Mouse (Mus musculus): ENCODE measurements at regions not wholly inside any gene's neighbourhood (a gene's known extent, or its start where the extent isn't known, plus 50 kb on each side); places are given as distances from the start of the nearest gene placed in this dataset.

DNA sequence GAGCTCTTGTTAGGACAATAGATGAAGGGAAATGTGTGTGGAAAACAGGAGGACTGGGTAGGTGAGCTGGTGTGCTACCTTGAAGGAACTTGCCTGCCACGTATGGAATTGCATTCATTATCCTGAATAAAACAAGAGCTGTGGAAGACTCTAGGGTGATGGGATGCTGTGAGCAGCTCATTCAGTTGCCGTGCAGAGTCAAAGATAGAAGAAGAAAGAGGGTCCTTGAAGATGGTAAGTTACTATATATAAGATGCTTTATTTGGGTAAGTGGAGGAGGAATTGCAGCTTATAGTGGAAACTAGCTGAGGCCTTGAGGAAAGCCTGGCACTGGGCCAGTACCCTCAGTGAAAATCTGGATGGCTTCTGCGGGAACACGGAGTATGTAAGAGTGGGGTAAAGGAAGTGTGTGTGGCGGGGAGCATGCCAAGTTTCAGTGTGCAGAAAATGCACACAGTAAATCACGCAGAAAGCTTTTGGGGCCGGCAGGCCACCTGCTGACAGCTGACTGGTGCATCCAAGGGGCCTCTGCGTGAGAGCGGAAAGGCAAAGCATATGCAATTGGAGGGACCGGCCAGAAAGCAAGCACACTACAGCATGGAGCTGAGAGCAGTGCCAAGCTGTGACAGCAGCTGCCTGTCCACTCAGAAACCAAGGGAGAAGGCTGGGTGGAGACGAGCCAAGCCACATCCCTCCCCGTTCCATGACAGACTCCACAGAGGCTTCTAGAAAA is 149.7 kb upstream of the Vldlr start:
- Histone ChIP-seq H3K9ac (ENCODE audit: low read depth, low read length) (no peak overlapping the region), H3K36me3 (ENCODE audit: control insufficient read depth, insufficient read depth, low read length) (no peaks in the 10 kb centered on the region), H3K27me3 (replicated peaks; ENCODE audit: control insufficient read depth, insufficient read depth, low read length) (no peaks in the 10 kb centered on the region), H3K4me3 (ENCODE audit: low read length) (no peak overlapping the region), H3K27ac (ENCODE audit: low read depth, low read length) (peak overlapping the region; percentile 14; the same call in 1 of the 2 replicates), H3K4me2 (ENCODE audit: low read length) (peak overlapping the region; percentile 43), H3K9me3 (ENCODE audit: control insufficient read depth, low read length) (no peaks in the 10 kb centered on the region), H3K4me1 (ENCODE audit: control insufficient read depth, insufficient read depth, low read depth, low read length) (peaks cover 2% of the 10 kb centered on the region; the same call in 1 of the 2 replicates)
- peak; percentile 99 for ATAC-seq
- WGBS = 35% methylated on average over 12 of the region's 12 CpGs

DNA sequence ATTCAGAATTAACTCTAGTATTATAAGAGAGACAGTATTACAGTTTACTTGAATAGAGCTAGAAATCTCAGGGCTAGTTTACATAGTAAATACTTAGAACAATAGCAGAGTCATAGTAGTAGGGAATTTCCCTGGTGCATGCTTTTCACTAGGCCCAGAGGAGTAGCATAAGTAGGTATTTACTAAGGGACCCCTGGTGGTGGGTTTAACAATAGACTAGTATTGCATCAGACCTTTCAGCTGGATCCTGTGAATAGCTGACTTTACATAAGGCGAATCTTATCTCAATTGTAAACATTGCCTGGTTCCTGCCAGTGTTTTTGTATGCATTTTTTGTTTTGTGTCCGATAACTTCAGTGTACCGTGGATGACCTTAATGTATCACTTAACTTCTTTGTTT is 143.0 kb upstream of the Vldlr start:
- Histone ChIP-seq H3K9ac (ENCODE audit: low read depth, low read length) (no peak overlapping the region), H3K36me3 (ENCODE audit: control insufficient read depth, insufficient read depth, low read length) (no peaks in the 10 kb centered on the region), H3K27me3 (replicated peaks; ENCODE audit: control insufficient read depth, insufficient read depth, low read length) (no peaks in the 10 kb centered on the region), H3K9me3 (ENCODE audit: control insufficient read depth, low read length) (no peaks in the 10 kb centered on the region), H3K4me1 (ENCODE audit: control insufficient read depth, insufficient read depth, low read depth, low read length) (no peaks in the 10 kb centered on the region), H3K4me3 (ENCODE audit: low read length) (no peak overlapping the region), H3K4me2 (ENCODE audit: low read length) (no peak overlapping the region), H3K27ac (ENCODE audit: low read depth, low read length) (no peak overlapping the region)
- 71% methylated on average over 3 of the region's 3 CpGs for WGBS
- no peak for ATAC-seq

DNA sequence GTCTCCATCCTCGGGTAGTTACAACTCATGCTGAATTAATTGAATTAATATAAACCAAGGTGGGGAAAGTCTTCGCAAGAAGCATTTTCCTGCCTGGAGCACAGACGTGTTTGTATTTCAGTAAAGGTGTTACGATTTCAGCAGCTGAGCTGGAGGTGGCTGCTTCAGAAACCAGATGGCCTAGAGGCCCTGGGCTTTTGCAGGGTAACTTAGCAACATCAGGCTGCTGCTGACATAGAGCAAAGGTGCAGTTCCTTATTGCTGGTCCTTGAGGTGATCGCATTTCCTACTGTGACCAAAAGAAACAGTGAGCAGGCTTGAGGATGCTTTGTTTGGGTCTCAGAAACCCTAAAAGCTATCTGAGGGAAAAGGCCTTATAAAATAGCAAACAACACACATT is 141.3 kb upstream of the Vldlr start:
- WGBS = 80% methylated on average over 5 of the region's 5 CpGs
- H3K4me1 ChIP-seq (ENCODE audit: control insufficient read depth, insufficient read depth, low read depth, low read length) = no peaks in the 10 kb centered on the region
- H3K9me3 ChIP-seq (ENCODE audit: control insufficient read depth, low read length) = no peaks in the 10 kb centered on the region
- no peak overlapping the region for H3K9ac ChIP-seq (ENCODE audit: low read depth, low read length)
- no peaks in the 10 kb centered on the region for H3K36me3 ChIP-seq (ENCODE audit: control insufficient read depth, insufficient read depth, low read length)
- no peak overlapping the region for H3K27ac ChIP-seq (ENCODE audit: low read depth, low read length)
- ATAC-seq = no peak
- H3K4me2 ChIP-seq (ENCODE audit: low read length) = no peak overlapping the region
- H3K27me3 ChIP-seq (replicated peaks; ENCODE audit: control insufficient read depth, insufficient read depth, low read length) = no peaks in the 10 kb centered on the region
- H3K4me3 ChIP-seq (ENCODE audit: low read length) = no peak overlapping the region

DNA sequence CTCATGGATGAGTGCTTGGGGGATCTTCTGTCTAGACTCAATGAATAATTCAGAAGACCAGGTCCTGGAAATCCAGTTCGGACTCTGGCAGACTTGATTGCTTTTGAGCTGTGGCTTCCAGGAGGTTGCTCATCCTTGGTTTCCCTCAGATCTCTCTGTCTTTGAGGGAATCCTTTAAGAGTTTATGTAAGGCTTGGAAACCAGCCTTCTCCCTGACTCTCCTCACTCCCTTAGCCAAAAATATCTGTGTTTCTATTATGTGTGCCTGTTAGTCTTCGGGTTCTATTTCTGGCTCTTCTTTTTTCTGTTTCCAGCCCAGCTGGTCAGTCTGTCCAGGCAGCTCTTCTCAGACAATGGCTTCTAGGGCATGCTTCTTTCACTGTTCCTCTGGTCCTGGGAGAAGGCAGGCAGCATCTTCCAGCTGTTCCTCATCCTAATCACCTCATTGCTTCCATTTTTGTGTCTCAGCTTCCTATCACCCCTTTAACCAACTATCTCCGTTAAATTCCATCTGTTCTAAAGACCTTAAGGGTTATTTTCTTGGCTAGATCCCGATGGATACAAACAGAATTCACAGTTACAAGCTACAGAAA is 139.3 kb upstream of the Vldlr start:
- 65% methylated on average over 4 of the region's 4 CpGs for WGBS
- H3K4me3 ChIP-seq (ENCODE audit: low read length) = no peak overlapping the region
- no peaks in the 10 kb centered on the region for H3K4me1 ChIP-seq (ENCODE audit: control insufficient read depth, insufficient read depth, low read depth, low read length)
- no peaks in the 10 kb centered on the region for H3K9me3 ChIP-seq (ENCODE audit: control insufficient read depth, low read length)
- H3K4me2 ChIP-seq (ENCODE audit: low read length) = no peak overlapping the region
- H3K27ac ChIP-seq (ENCODE audit: low read depth, low read length) = no peak overlapping the region
- no peak overlapping the region for H3K9ac ChIP-seq (ENCODE audit: low read depth, low read length)
- no peaks in the 10 kb centered on the region for H3K36me3 ChIP-seq (ENCODE audit: control insufficient read depth, insufficient read depth, low read length)
- ATAC-seq = no peak
- no peaks in the 10 kb centered on the region for H3K27me3 ChIP-seq (replicated peaks; ENCODE audit: control insufficient read depth, insufficient read depth, low read length)

DNA sequence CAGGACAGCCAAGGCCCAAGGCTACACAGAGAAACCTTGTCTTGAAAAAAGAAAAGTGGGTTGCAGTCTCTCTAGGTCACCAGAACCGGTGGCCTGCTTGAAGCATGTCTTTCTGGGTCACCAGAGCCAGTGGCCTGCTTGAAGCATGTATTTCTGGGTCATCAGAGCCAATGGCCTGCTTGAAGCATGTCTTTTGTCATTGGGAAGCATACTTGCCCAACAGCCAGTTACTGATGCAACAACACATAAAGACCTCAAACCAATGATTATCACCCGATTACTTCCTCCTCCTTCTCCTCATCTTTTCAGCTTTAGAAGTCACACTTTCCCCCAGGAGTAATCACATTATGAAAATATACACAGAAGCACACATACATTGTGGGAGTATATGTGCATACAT is 128.9 kb upstream of the Vldlr start:
- Histone ChIP-seq H3K4me1 (ENCODE audit: control insufficient read depth, insufficient read depth, low read depth, low read length) (no peaks in the 10 kb centered on the region), H3K36me3 (ENCODE audit: control insufficient read depth, insufficient read depth, low read length) (no peaks in the 10 kb centered on the region), H3K27me3 (replicated peaks; ENCODE audit: control insufficient read depth, insufficient read depth, low read length) (no peaks in the 10 kb centered on the region), H3K9me3 (ENCODE audit: control insufficient read depth, low read length) (peaks cover 2% of the 10 kb centered on the region), H3K27ac (ENCODE audit: low read depth, low read length) (no peak overlapping the region), H3K4me3 (ENCODE audit: low read length) (no peak overlapping the region), H3K4me2 (ENCODE audit: low read length) (no peak overlapping the region), H3K9ac (ENCODE audit: low read depth, low read length) (no peak overlapping the region)
- ATAC-seq = no peak
- 79% methylated on average over 2 of the region's 2 CpGs for WGBS

DNA sequence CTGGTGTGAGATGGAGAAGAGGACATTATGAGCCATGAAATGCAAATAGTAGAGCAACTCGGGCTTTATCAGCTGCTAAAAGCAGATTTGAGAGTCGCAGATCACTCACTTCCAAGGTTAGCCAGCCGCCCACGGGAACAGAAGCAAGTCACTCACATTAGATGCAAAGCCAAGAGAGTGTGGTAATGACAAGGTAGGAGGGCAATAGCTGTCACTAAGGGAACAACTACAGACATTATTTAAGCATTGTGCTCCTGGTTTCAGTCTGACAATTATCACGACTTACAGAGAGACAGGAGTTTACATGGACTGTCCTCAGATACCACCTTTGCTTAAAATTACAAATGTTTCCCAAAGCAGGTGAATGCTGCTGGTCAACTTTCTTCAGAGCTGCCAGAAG is 128.5 kb upstream of the Vldlr start:
- no peak for ATAC-seq

DNA sequence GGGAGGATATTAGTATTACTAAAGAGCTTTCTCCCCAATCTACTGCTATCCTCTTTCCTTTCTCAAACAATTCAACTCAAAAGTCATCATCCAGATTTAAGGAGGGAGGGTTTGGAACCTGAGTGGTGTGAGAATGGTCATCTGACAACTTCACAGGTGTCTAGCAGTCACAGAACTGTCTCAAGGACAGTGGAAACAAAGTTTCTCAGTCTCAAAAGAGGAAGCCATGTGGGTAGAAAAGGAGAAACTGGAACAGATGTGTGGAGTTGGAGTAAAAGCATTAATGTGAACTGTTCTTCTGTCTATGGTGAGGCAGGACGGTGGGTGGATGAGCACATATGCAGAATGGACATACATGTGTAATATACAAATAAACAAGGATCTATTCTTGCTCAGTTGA is 127.2 kb upstream of the Vldlr start:
- H3K9ac ChIP-seq (ENCODE audit: low read depth, low read length) = no peak overlapping the region
- peaks cover 2% of the 10 kb centered on the region for H3K9me3 ChIP-seq (ENCODE audit: control insufficient read depth, low read length)
- H3K4me1 ChIP-seq (ENCODE audit: control insufficient read depth, insufficient read depth, low read depth, low read length) = no peaks in the 10 kb centered on the region
- 100% methylated on average over 1 of the region's 1 CpGs for WGBS
- ATAC-seq = no peak
- no peak overlapping the region for H3K4me2 ChIP-seq (ENCODE audit: low read length)
- H3K36me3 ChIP-seq (ENCODE audit: control insufficient read depth, insufficient read depth, low read length) = no peaks in the 10 kb centered on the region
- no peak overlapping the region for H3K4me3 ChIP-seq (ENCODE audit: low read length)
- H3K27me3 ChIP-seq (replicated peaks; ENCODE audit: control insufficient read depth, insufficient read depth, low read length) = no peaks in the 10 kb centered on the region
- no peak overlapping the region for H3K27ac ChIP-seq (ENCODE audit: low read depth, low read length)

More for the DNA sequence above, 128.5 kb upstream of the Vldlr start:
- Histone ChIP-seq H3K4me3 (ENCODE audit: low read length) (no peak overlapping the region), H3K4me2 (ENCODE audit: low read length) (no peak overlapping the region), H3K9ac (ENCODE audit: low read depth, low read length) (no peak overlapping the region), H3K9me3 (ENCODE audit: control insufficient read depth, low read length) (peaks cover 2% of the 10 kb centered on the region), H3K36me3 (ENCODE audit: control insufficient read depth, insufficient read depth, low read length) (no peaks in the 10 kb centered on the region), H3K27ac (ENCODE audit: low read depth, low read length) (no peak overlapping the region), H3K4me1 (ENCODE audit: control insufficient read depth, insufficient read depth, low read depth, low read length) (no peaks in the 10 kb centered on the region), H3K27me3 (replicated peaks; ENCODE audit: control insufficient read depth, insufficient read depth, low read length) (no peaks in the 10 kb centered on the region)
- WGBS = 91% methylated on average over 5 of the region's 5 CpGs

DNA sequence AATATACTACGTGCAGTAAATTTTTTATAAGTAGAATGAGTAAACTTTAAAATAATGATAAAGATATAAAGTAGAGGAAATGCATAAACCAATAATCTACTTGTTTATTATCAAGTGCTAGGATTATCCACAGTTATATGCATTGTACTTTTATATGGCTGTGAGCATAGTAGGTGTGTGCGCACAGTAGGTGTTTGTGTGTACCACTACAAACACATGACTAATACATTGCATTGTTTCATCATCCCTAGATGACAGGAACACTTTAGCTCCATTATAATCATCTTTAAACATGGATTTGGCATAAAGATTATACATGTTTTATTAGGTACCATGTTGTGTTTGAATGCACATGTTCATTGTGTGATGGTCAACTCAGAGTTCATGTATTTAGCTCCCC is 124.7 kb upstream of the Vldlr start:
- H3K27me3 ChIP-seq (replicated peaks; ENCODE audit: control insufficient read depth, insufficient read depth, low read length) = no peaks in the 10 kb centered on the region
- no peak overlapping the region for H3K9ac ChIP-seq (ENCODE audit: low read depth, low read length)
- H3K9me3 ChIP-seq (ENCODE audit: control insufficient read depth, low read length) = no peaks in the 10 kb centered on the region
- no peak overlapping the region for H3K4me3 ChIP-seq (ENCODE audit: low read length)
- 96% methylated on average over 2 of the region's 2 CpGs for WGBS
- no peak overlapping the region for H3K4me2 ChIP-seq (ENCODE audit: low read length)
- no peaks in the 10 kb centered on the region for H3K36me3 ChIP-seq (ENCODE audit: control insufficient read depth, insufficient read depth, low read length)
- ATAC-seq = no peak
- H3K27ac ChIP-seq (ENCODE audit: low read depth, low read length) = no peak overlapping the region
- no peaks in the 10 kb centered on the region for H3K4me1 ChIP-seq (ENCODE audit: control insufficient read depth, insufficient read depth, low read depth, low read length)

DNA sequence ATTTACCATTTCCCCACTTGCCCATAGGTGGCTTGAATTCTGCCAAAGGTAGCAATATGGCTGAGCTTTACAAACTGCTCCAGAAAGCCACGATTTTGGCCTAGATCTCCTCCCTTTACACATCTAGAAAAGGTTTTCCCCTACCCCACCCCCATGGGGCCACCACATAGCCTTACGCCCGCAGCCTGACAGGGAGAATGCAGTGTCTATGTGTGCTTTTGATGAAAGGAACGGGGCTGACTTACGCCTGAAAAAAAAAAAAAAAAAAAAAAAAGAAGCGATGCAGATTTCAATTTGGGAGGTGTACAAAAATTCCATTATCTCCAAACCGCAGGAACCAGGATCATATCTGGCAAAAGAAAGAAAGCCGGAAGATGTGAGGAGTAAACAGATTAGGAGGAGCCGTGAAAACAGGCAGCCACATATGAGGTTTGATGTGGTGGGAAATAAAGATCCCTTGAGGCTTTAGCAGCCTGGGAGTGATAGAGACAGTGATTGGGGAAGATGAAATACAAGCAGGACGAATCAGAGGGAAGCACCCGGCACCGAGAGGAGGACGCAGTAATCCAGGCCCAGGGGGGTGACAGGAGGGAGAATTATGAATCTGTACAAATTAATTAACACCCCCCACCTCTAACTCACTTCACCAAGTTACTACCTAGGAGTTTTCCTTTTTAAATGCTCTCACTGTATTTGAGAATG is 121.4 kb upstream of the Vldlr start:
- H3K4me2 ChIP-seq (ENCODE audit: low read length) = peak overlapping the region; percentile 8
- H3K27ac ChIP-seq (ENCODE audit: low read depth, low read length) = no peak overlapping the region
- H3K36me3 ChIP-seq (ENCODE audit: control insufficient read depth, insufficient read depth, low read length) = no peaks in the 10 kb centered on the region
- no peak overlapping the region for H3K9ac ChIP-seq (ENCODE audit: low read depth, low read length)
- H3K4me3 ChIP-seq (ENCODE audit: low read length) = no peak overlapping the region
- no peaks in the 10 kb centered on the region for H3K27me3 ChIP-seq (replicated peaks; ENCODE audit: control insufficient read depth, insufficient read depth, low read length)
- ATAC-seq = peak; percentile 73
- H3K9me3 ChIP-seq (ENCODE audit: control insufficient read depth, low read length) = no peaks in the 10 kb centered on the region
- H3K4me1 ChIP-seq (ENCODE audit: control insufficient read depth, insufficient read depth, low read depth, low read length) = no peaks in the 10 kb centered on the region
- 60% methylated on average over 13 of the region's 13 CpGs for WGBS
